Mouse (Mus musculus) small intestine, adult 2 months (tissue): ENCODE measurements at regions not wholly inside any gene's neighbourhood (a gene's known extent, or its start where the extent isn't known, plus 50 kb on each side); places are given as distances from the start of the nearest gene placed in this dataset.

Source experiments
- H3K27ac ChIP-seq: fragments of 200-500 bp; 2 replicates; pipeline ENCODE4 v1.5.1; 2012; ENCODE audit warnings: low read depth, low read length, control low read depth, inconsistent platforms; ENCODE audit not compliant: insufficient read depth
- H3K27me3 ChIP-seq: fragments of 200-500 bp; 2 replicates; pipeline ENCODE4 v1.6.1; 2012; ENCODE audit warnings: mild to moderate bottlenecking, moderate library complexity, low read length, inconsistent platforms; ENCODE audit not compliant: control insufficient read depth, insufficient read depth
- H3K36me3 ChIP-seq: fragments of 200-500 bp; 2 replicates; pipeline ENCODE4 v1.6.1; 2012; ENCODE audit warnings: mild to moderate bottlenecking, low read length, control low read depth, inconsistent platforms; ENCODE audit not compliant: control insufficient read depth, insufficient read depth
- H3K4me1 ChIP-seq: fragments of 200-500 bp; 2 replicates; pipeline ENCODE4 v1.6.1; 2012; ENCODE audit warnings: low read length, inconsistent platforms, mixed read lengths; ENCODE audit not compliant: control insufficient read depth, insufficient read depth, insufficient read length
- H3K4me3 ChIP-seq: fragments of 200-500 bp; 2 replicates; pipeline ENCODE4 v1.5.1; 2012; ENCODE audit warnings: low read depth, mild to moderate bottlenecking, control low read depth, inconsistent platforms, low read length, moderate library complexity
- CTCF ChIP-seq: fragments of 200-500 bp; IDR thresholded peaks from 2 replicates; pipeline ENCODE4 v1.5.1; 2012; ENCODE audit warnings: low read depth, mild to moderate bottlenecking, control low read depth, inconsistent platforms, low read length, moderate library complexity, mixed read lengths; ENCODE audit not compliant: insufficient replicate concordance, insufficient read length; ENCODE audit errors: extremely low read depth
- POLR2A ChIP-seq: fragments of 200-500 bp; IDR thresholded peaks from 2 replicates; pipeline ENCODE4 v1.6.1; 2012; ENCODE audit warnings: low read depth, mild to moderate bottlenecking, control low read depth, inconsistent platforms, low read length, moderate library complexity
- WGBS: fragments of 180-500 bp; shearing (Covaris S2); methylation state at CpG from one replicate; pipeline ENCODE4 v1.1.7; 2018; 5-methylcytosine and 5-hydroxymethylcytosine counted together

GRCm38 (mm10) chr3:137541666-137542065 is 79.7 kb upstream of the Ddit4l start:
- Histone ChIP-seq H3K36me3 (no peaks in the 10 kb centered on the region), H3K27me3 (no peaks in the 10 kb centered on the region), H3K4me3 (no peak overlapping the region), H3K4me1 (no peaks in the 10 kb centered on the region), H3K27ac (no peak overlapping the region)
- no peak for TF ChIP-seq CTCF
- no peak for TF ChIP-seq POLR2A
- 80% methylated on average over 3 of the region's 3 CpGs for WGBS

- H3K4me1 ChIP-seq, result no peaks in the 10 kb centered on the region
These were observed 79.1 kb upstream of the Ddit4l start for GRCm38 (mm10) chr3:137542343-137542742.

GRCm38 (mm10) chr3:137547414-137547877 is 74.0 kb upstream of the Ddit4l start:
- TF ChIP-seq POLR2A (no peak), CTCF (no peak)
- H3K4me1 ChIP-seq, result no peaks in the 10 kb centered on the region
- no peak overlapping the region for H3K27ac ChIP-seq
- H3K4me3 ChIP-seq, result no peak overlapping the region
- H3K36me3 ChIP-seq, result no peaks in the 10 kb centered on the region
- WGBS, result 25% methylated on average over 12 of the region's 12 CpGs
- no peaks in the 10 kb centered on the region for H3K27me3 ChIP-seq

More at GRCm38 (mm10) chr3:137542343-137542742, 79.1 kb upstream of the Ddit4l start:
- no peaks in the 10 kb centered on the region for H3K27me3 ChIP-seq
- H3K4me3 ChIP-seq, result no peak overlapping the region
- TF ChIP-seq POLR2A, result no peak
- TF ChIP-seq CTCF, result no peak
- H3K36me3 ChIP-seq, result no peaks in the 10 kb centered on the region
- H3K27ac ChIP-seq, result no peak overlapping the region
- 55% methylated on average over 1 of the region's 1 CpGs for WGBS

GRCm38 (mm10) chr3:137547938-137548337 is 73.5 kb upstream of the Ddit4l start:
- Histone ChIP-seq H3K36me3 (no peaks in the 10 kb centered on the region), H3K27me3 (no peaks in the 10 kb centered on the region), H3K4me3 (no peak overlapping the region), H3K27ac (no peak overlapping the region), H3K4me1 (no peaks in the 10 kb centered on the region)
- TF ChIP-seq POLR2A (no peak), CTCF (no peak)
- WGBS, result 31% methylated on average over 6 of the region's 6 CpGs

- H3K27me3 ChIP-seq, result no peaks in the 10 kb centered on the region
- no peaks in the 10 kb centered on the region for H3K36me3 ChIP-seq
- no peaks in the 10 kb centered on the region for H3K4me1 ChIP-seq
- WGBS, result 92% methylated on average over 4 of the region's 4 CpGs
- no peak for TF ChIP-seq POLR2A
- no peak for TF ChIP-seq CTCF
- H3K4me3 ChIP-seq, result no peak overlapping the region
- H3K27ac ChIP-seq, result no peak overlapping the region
These were observed 70.7 kb upstream of the Ddit4l start for GRCm38 (mm10) chr3:137550708-137551107.

- WGBS, result 53% methylated on average over 12 of the region's 12 CpGs
- Histone ChIP-seq H3K4me1 (no peaks in the 10 kb centered on the region), H3K27ac (no peak overlapping the region), H3K27me3 (no peaks in the 10 kb centered on the region), H3K36me3 (no peaks in the 10 kb centered on the region), H3K4me3 (no peak overlapping the region)
- TF ChIP-seq CTCF (no peak), POLR2A (no peak)
These were observed 68.7 kb upstream of the Ddit4l start for GRCm38 (mm10) chr3:137552472-137553336.

- TF ChIP-seq POLR2A (no peak), CTCF (no peak)
- no peaks in the 10 kb centered on the region for H3K27me3 ChIP-seq
- H3K4me1 ChIP-seq, result no peaks in the 10 kb centered on the region
- no peak overlapping the region for H3K27ac ChIP-seq
- no peak overlapping the region for H3K4me3 ChIP-seq
- H3K36me3 ChIP-seq, result no peaks in the 10 kb centered on the region
- WGBS, result 73% methylated on average over 6 of the region's 6 CpGs
These were observed 60.5 kb upstream of the Ddit4l start for GRCm38 (mm10) chr3:137560851-137561449.
